Mouse (Mus musculus) heart, adult 11 months (tissue): ENCODE data around the gene Zfp937.
A peak's percentile ranks its signal among the peaks of the same experiment; 100 is the strongest.
"Not testable (repeated sequence)": the region's sequence is repeated elsewhere in the genome, so short reads cannot be mapped to it uniquely, and the experiment has no call there.

Experiments used
- DNase-seq: peaks from one replicate; pipeline ENCODE4 v3.0.0; 2022

Zfp937 gene

GRCm38 (mm10) chr2:150217600-150218362 is at the start of gene Zfp937:
Zfp937 (plus strand) TSS chr2:150218073.
- peak; percentile 99 for DNase-seq

GRCm38 (mm10) chr2:150173833-150174232 is 44.0 kb upstream of the Zfp937 start:
- no peak for DNase-seq

- not testable (repeated sequence) for DNase-seq
Measured at GRCm38 (mm10) chr2:150179579-150179978, 38.3 kb upstream of the Zfp937 start, which contains the start of gene Gm10770. Gm10770 (minus strand) TSS chr2:150179679.

GRCm38 (mm10) chr2:150181046-150181445 is 36.8 kb upstream of the Zfp937 start:
- not testable (repeated sequence) for DNase-seq

GRCm38 (mm10) chr2:150181570-150181999 is 36.3 kb upstream of the Zfp937 start, which contains the start of gene Gm14139:
Gm14139 (plus strand) TSS chr2:150181755.
- not testable (repeated sequence) for DNase-seq

GRCm38 (mm10) chr2:150218363-150218725 is 471 bp downstream of the Zfp937 start:
- DNase-seq: not testable (repeated sequence)

GRCm38 (mm10) chr2:150223263-150223662 is 5.4 kb downstream of the Zfp937 start:
- DNase-seq: peak; percentile 76

- no peak for DNase-seq
Measured at GRCm38 (mm10) chr2:150243211-150243610, 25.3 kb downstream of the Zfp937 start.

GRCm38 (mm10) chr2:150255491-150255890 is 37.6 kb downstream of the Zfp937 start, which contains the start of gene Gm21994:
Gm21994 (minus strand) TSS chr2:150255591.
- not testable (repeated sequence) for DNase-seq

GRCm38 (mm10) chr2:150256861-150257260 is 39.0 kb downstream of the Zfp937 start:
- not testable (repeated sequence) for DNase-seq

GRCm38 (mm10) chr2:150257291-150257690 is 39.4 kb downstream of the Zfp937 start, which contains the start of gene Gm14124:
Gm14124 (plus strand) TSS chr2:150257517.
- DNase-seq: not testable (repeated sequence)
